Mouse (Mus musculus) intestine, postnatal 0 days (tissue): ENCODE data around the gene Dpp8. TPM values are rescaled to one million over a fixed set of nuclear protein-coding genes. Genes with fewer than 3 reads are reported as not detected.
"Not testable (repeated sequence)": the region's sequence is repeated elsewhere in the genome, so short reads cannot be mapped to it uniquely, and the experiment has no call there.

Source experiments
- ATAC-seq: fragments of 200-750 bp; cut with Nextera tagmentation; 2 replicates; pipeline ENCODE4 v1.8.0; 2017; ENCODE audit warnings: mild to moderate bottlenecking, moderate TSS enrichment, moderate library complexity
- H3K27ac ChIP-seq: fragments of 300-500 bp; sonication (generic); 2 replicates; pipeline ENCODE4 v1.5.1; 2014; ENCODE audit warnings: mild to moderate bottlenecking, low read depth, low read length, moderate library complexity
- H3K27me3 ChIP-seq: fragments of 300-500 bp; sonication (generic); replicated peaks from 2 replicates; pipeline ENCODE4 v1.6.1; 2014; ENCODE audit warnings: low read length, mixed read lengths; ENCODE audit not compliant: control insufficient read depth, insufficient read depth
- H3K36me3 ChIP-seq: fragments of 300-500 bp; sonication (generic); 2 replicates; pipeline ENCODE4 v1.6.1; 2014; ENCODE audit warnings: mild to moderate bottlenecking, moderate library complexity; ENCODE audit not compliant: control insufficient read depth, insufficient read depth
- H3K4me1 ChIP-seq: fragments of 300-500 bp; sonication (generic); replicated peaks from 2 replicates; pipeline ENCODE4 v1.6.1; 2014; ENCODE audit warnings: antibody characterized with exemption, low read length, mixed read lengths; ENCODE audit not compliant: control insufficient read depth, insufficient read depth
- H3K4me2 ChIP-seq: fragments of 300-500 bp; sonication (generic); replicated peaks from 2 replicates; pipeline ENCODE4 v1.6.1; 2014; ENCODE audit warnings: low read depth, mild to moderate bottlenecking, moderate library complexity
- H3K4me3 ChIP-seq: fragments of 300-500 bp; sonication (generic); 2 replicates; pipeline ENCODE4 v1.5.1; 2014; ENCODE audit warnings: low read depth, low read length
- H3K9ac ChIP-seq: fragments of 300-500 bp; sonication (generic); 2 replicates; pipeline ENCODE4 v1.6.1; 2014; ENCODE audit warnings: mild to moderate bottlenecking, low read depth, low read length
- H3K9me3 ChIP-seq: fragments of 300-500 bp; sonication (generic); 2 replicates; pipeline ENCODE4 v1.6.1; 2016; ENCODE audit warnings: mixed run types; ENCODE audit not compliant: control insufficient read depth
- CTCF ChIP-seq: sonication (generic); IDR thresholded peaks from 2 replicates; pipeline ENCODE4 v1.5.1; 2016; ENCODE audit warnings: low read depth, mild to moderate bottlenecking, control low read depth, antibody characterized with exemption, moderate library complexity
- WGBS: fragments of 180-500 bp; shearing (Covaris S2); extraction: QIAGEN DNeasy Blood & Tissue Kit; methylation state at CpG from one replicate; pipeline ENCODE4 v1.1.7; 2014; 5-methylcytosine and 5-hydroxymethylcytosine counted together
- polyA plus RNA-seq: library from polyadenylated mRNA; unstranded; fragments of >200 nt; fragmentation: Nextera tagmentation; extraction: Ambion mirVana; gene quantifications from 2 replicates; pipeline ENCODE4 v1.2.1, GENCODE M21; 2015

The Dpp8 gene
- polyA plus RNA-seq, 1 experiment from 2014 or later = 14.1 TPM

- H3K27ac ChIP-seq, H3K4me3 ChIP-seq, H3K9ac ChIP-seq, H3K9me3 ChIP-seq, H3K4me1 ChIP-seq, ATAC-seq, H3K27me3 ChIP-seq, H3K4me2 ChIP-seq: not testable (repeated sequence)
- whole genome bisulfite sequencing = 81% methylated on average over 1 of the region's 1 CpGs
- peak; percentile 44 for TF ChIP-seq CTCF
- H3K36me3 ChIP-seq = peaks cover 46% of the 10 kb centered on the region
Measured at GRCm38 (mm10) chr9:64995464-64995863, 36.8 kb upstream of the Dpp8 start.

- no peak for TF ChIP-seq CTCF
- WGBS = 73% methylated on average over 4 of the region's 4 CpGs
Measured at GRCm38 (mm10) chr9:65001481-65001880, 30.7 kb upstream of the Dpp8 start.

GRCm38 (mm10) chr9:65005737-65006136 lies 26.5 kb upstream of the Dpp8 start:
- Histone ChIP-seq H3K36me3 (peaks cover 34% of the 10 kb centered on the region), H3K27me3 (no peaks in the 10 kb centered on the region), H3K27ac (no peak overlapping the region), H3K9ac (no peak overlapping the region), H3K4me1 (no peaks in the 10 kb centered on the region), H3K4me2 (no peak overlapping the region), H3K9me3 (no peaks in the 10 kb centered on the region), H3K4me3 (no peak overlapping the region)
- 94% methylated on average over 8 of the region's 8 CpGs for WGBS
- TF ChIP-seq CTCF = no peak
- ATAC-seq = no peak

More at GRCm38 (mm10) chr9:65001481-65001880, 30.7 kb upstream of the Dpp8 start:
- H3K27ac ChIP-seq = no peak overlapping the region
- no peaks in the 10 kb centered on the region for H3K4me1 ChIP-seq
- H3K4me3 ChIP-seq = no peak overlapping the region
- ATAC-seq = no peak
- no peak overlapping the region for H3K4me2 ChIP-seq
- H3K27me3 ChIP-seq = no peaks in the 10 kb centered on the region
- H3K36me3 ChIP-seq = peaks cover 48% of the 10 kb centered on the region
- no peaks in the 10 kb centered on the region for H3K9me3 ChIP-seq
- no peak overlapping the region for H3K9ac ChIP-seq

- H3K36me3 ChIP-seq = peaks cover 8% of the 10 kb centered on the region
- no peak for ATAC-seq
- no peak overlapping the region for H3K27ac ChIP-seq
- no peak overlapping the region for H3K4me3 ChIP-seq
- no peaks in the 10 kb centered on the region for H3K9me3 ChIP-seq
- no peak overlapping the region for H3K4me2 ChIP-seq
- H3K9ac ChIP-seq = no peak overlapping the region
- no peaks in the 10 kb centered on the region for H3K4me1 ChIP-seq
- H3K27me3 ChIP-seq = no peaks in the 10 kb centered on the region
- TF ChIP-seq CTCF = no peak
- 74% methylated on average over 8 of the region's 8 CpGs for WGBS
Measured at GRCm38 (mm10) chr9:65010632-65011031, 21.6 kb upstream of the Dpp8 start.

- peak; percentile 69 for TF ChIP-seq CTCF
- Histone ChIP-seq H3K9ac (no peak overlapping the region), H3K4me1 (no peaks in the 10 kb centered on the region), H3K4me2 (no peak overlapping the region), H3K4me3 (no peak overlapping the region), H3K27ac (no peak overlapping the region), H3K9me3 (no peaks in the 10 kb centered on the region), H3K27me3 (no peaks in the 10 kb centered on the region), H3K36me3 (peaks cover 3% of the 10 kb centered on the region; the same call in 1 of the 2 replicates)
- no peak for ATAC-seq
- 61% methylated on average over 6 of the region's 6 CpGs for WGBS
Measured at GRCm38 (mm10) chr9:65011304-65011703, 20.9 kb upstream of the Dpp8 start.

GRCm38 (mm10) chr9:65015461-65016222 lies 16.6 kb upstream of the Dpp8 start:
- Histone ChIP-seq H3K9ac (no peak overlapping the region), H3K4me1 (peaks cover 3% of the 10 kb centered on the region; the same call in 1 of the 2 replicates), H3K36me3 (no peaks in the 10 kb centered on the region), H3K27me3 (no peaks in the 10 kb centered on the region), H3K9me3 (no peaks in the 10 kb centered on the region), H3K4me2 (no peak overlapping the region), H3K27ac (no peak overlapping the region), H3K4me3 (no peak overlapping the region)
- ATAC-seq = no peak
- no peak for TF ChIP-seq CTCF
- 63% methylated on average over 7 of the region's 7 CpGs for WGBS
